Mouse (Mus musculus) ES-E14 (cell line): Measurements from ENCODE around the gene Zfp524.

Experiments used
- CHD2 ChIP-seq: IDR thresholded peaks from 2 replicates; pipeline ENCODE4 v1.6.1; 2014; ENCODE audit warnings: mild to moderate bottlenecking, low read depth, low read length, inconsistent platforms
- HCFC1 ChIP-seq: IDR thresholded peaks from 2 replicates; pipeline ENCODE4 v1.6.1; 2012; ENCODE audit warnings: low read length, inconsistent platforms, borderline replicate concordance; ENCODE audit not compliant: insufficient read depth
- MAFK ChIP-seq: IDR thresholded peaks from 2 replicates; pipeline ENCODE4 v1.6.1; 2014; ENCODE audit warnings: mild to moderate bottlenecking, low read depth, low read length, inconsistent platforms; ENCODE audit not compliant: insufficient read depth

DNA sequence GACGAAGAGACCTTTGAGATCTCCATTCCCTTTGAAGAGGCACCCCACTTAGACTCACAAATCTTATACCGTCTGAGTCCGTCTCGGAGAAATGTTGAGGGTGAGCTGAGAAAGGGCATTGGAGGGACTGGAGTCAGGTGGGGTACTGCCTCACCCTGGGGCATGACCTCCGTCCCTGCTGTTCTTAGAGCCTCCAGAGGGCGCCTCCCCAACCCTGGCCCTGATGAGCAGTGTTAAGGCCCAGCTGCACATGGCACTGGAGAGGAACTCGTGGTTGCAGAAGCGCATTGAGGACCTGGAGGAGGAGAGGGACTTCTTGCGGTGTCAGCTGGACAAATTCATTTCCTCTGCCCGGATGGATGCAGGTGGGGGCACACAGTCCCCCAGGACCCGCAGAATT, 43.6 kb downstream of the Zfp524 start:
- TF ChIP-seq HCFC1 (no peak), MAFK (no peak), CHD2 (no peak)
